Mouse (Mus musculus): ENCODE data around the gene Olfml1. TPM values are rescaled to one million over a fixed set of nuclear protein-coding genes. Genes with fewer than 3 reads are reported as not detected.

The Olfml1 gene
- total RNA-seq, 1 experiment from 2014 or later, result not detected

DNA sequence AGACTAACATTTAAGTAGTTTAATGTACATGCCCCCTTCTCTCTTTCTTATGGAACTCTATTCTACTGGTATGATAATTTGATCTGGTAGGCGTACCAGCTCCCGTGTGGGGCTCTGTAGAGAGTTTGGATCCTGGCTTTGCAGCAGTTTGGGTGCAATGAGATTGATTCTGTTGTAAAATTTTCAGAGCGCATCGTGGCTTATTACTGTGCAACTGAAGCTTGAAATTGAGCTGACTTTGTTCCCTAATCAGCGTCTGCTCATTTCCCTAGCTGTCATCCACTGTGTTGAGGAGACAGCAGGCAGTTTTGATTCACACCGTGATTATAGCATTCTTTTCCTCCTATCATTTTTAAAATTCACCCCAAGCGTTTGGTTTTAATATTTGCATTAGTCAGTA is 70.2 kb downstream of the Olfml1 start:
- ATAC-seq (replicated peaks; ENCODE audit: low read depth, poor library complexity, severe bottlenecking), result no peak

DNA sequence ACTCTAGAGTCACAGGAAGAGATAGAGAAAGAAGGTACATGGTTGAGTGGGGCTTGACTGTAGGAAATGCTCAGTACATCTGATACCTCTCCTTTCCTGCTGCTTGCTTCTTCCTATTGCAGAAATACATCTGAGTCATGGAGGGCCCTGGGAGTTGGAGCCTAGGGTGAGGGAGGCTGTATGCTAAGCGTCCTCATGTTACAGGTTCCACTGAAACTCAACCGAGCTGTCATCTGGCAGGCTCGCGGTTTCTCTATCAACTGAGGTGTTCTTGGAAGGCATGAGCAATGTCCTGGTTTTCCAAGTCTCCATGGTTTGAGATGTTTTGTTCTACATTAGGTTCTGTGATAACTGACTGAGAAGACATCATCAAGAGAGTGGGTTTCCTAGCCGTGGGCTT is 70.8 kb downstream of the Olfml1 start:
- ATAC-seq (replicated peaks; ENCODE audit: low read depth, poor library complexity, severe bottlenecking), result peak; percentile 32; the same call in 1 of the 2 replicates

Other genes with a start within 250 kb of the Olfml1 start
- not detected in 2 replicates for gene Syt9, start 196.7 kb upstream of the Olfml1 start, total RNA-seq (2017)
- 3.3 and 7.3 TPM in 2 replicates for gene Ppfibp2, start 27.8 kb downstream of the Olfml1 start, total RNA-seq (2017)
- gene 5330417H12Rik, start 57.7 kb downstream of the Olfml1 start, total RNA-seq (2017), result not detected in 2 replicates
- not detected in 2 replicates for gene Cyb5r2, start 190.6 kb downstream of the Olfml1 start, total RNA-seq (2017)
- gene Ovch2, start 233.8 kb downstream of the Olfml1 start, total RNA-seq (2017), result not detected in 2 replicates
- gene Olfr467, start 244.8 kb downstream of the Olfml1 start, total RNA-seq (2017), result not detected in 2 replicates

All from common myeloid progenitor, adult 5-6 weeks (primary cell).